Mouse (Mus musculus) MEL (cell line): ENCODE measurements around the gene Dcakd. TPM values are rescaled to one million over a fixed set of nuclear protein-coding genes. Genes with fewer than 3 reads are reported as not detected.

Experiments used
- DNase-seq: peaks from one replicate; pipeline ENCODE4 v3.0.0; 2011; ENCODE audit warnings: low read depth, low spot score
- H3K27ac ChIP-seq: 2 replicates; pipeline ENCODE4 v1.5.1; 2012; ENCODE audit warnings: low read depth, mild to moderate bottlenecking, control low read depth, low read length, moderate library complexity; ENCODE audit not compliant: control insufficient read depth
- H3K27me3 ChIP-seq, 2 experiments: fragments of 150-350 bp in 1 of 2; sonication (generic) in 1 of 2; 2 replicates each; pipeline ENCODE4 v1.6.1; 2012; ENCODE audit warnings: low read length in 2 of 2, mild to moderate bottlenecking in 2 of 2, improper control_type of control experiment in 1 of 2, moderate library complexity in 1 of 2; ENCODE audit not compliant: insufficient read depth in 2 of 2, control insufficient read depth in 1 of 2
- H3K36me3 ChIP-seq, 2 experiments: 2 replicates each; pipeline ENCODE4 v1.6.1; 2012 to 2014; ENCODE audit warnings: low read length in 2 of 2, improper control_type of control experiment in 1 of 2, inconsistent platforms in 1 of 2, mild to moderate bottlenecking in 1 of 2; ENCODE audit not compliant: insufficient read depth in 2 of 2, control insufficient read depth in 1 of 2
- H3K4me1 ChIP-seq, 2 experiments: fragments of 150-350 bp in 1 of 2; sonication (generic) in 1 of 2; 2 replicates each; pipeline ENCODE4 v1.6.1; 2012; ENCODE audit warnings: low read length in 2 of 2, improper control_type of control experiment in 1 of 2, mild to moderate bottlenecking in 1 of 2; ENCODE audit not compliant: insufficient read depth in 2 of 2, control insufficient read depth in 1 of 2
- H3K4me3 ChIP-seq, 2 experiments: fragments of 150-350 bp in 1 of 2; sonication (generic) in 1 of 2; 2 replicates each; pipeline ENCODE4 v1.5.1; 2012; ENCODE audit warnings: low read depth in 2 of 2, low read length in 2 of 2, mild to moderate bottlenecking in 2 of 2, moderate library complexity in 2 of 2, control low read depth in 1 of 2, improper control_type of control experiment in 1 of 2; ENCODE audit not compliant: control insufficient read depth in 1 of 2, insufficient read depth in 1 of 2
- H3K79me2 ChIP-seq: 2 replicates; pipeline ENCODE4 v1.6.1; 2012; ENCODE audit warnings: mild to moderate bottlenecking, low read length, moderate library complexity; ENCODE audit not compliant: control insufficient read depth, poor library complexity, insufficient read depth
- H3K9ac ChIP-seq: 2 replicates; pipeline ENCODE4 v1.6.1; 2012; ENCODE audit warnings: low read depth, mild to moderate bottlenecking, control low read depth, low read length, moderate library complexity; ENCODE audit not compliant: control insufficient read depth, poor library complexity, severe bottlenecking
- H3K9me3 ChIP-seq: fragments of 150-350 bp; sonication (generic); replicated peaks from 2 replicates; pipeline ENCODE4 v1.6.1; 2012; ENCODE audit warnings: mild to moderate bottlenecking, low read length, improper control_type of control experiment, moderate library complexity; ENCODE audit not compliant: insufficient read depth
- BHLHE40 ChIP-seq: IDR thresholded peaks from 2 replicates; pipeline ENCODE4 v1.6.1; 2012; ENCODE audit warnings: low read depth, mild to moderate bottlenecking, inconsistent platforms, low read length, improper control_type of control experiment, borderline replicate concordance
- CHD1 ChIP-seq: IDR thresholded peaks from 2 replicates; pipeline ENCODE4 v1.6.1; 2012; ENCODE audit warnings: low read depth, mild to moderate bottlenecking, inconsistent platforms, low read length, improper control_type of control experiment
- CTCF ChIP-seq, 3 experiments: IDR thresholded peaks in 2 of 3; conservative IDR thresholded peaks in 1 of 3; 2 replicates each; pipeline ENCODE4 v1.5.1; 2011 to 2012; ENCODE audit warnings: low read length in 3 of 3, low read depth in 2 of 3, mild to moderate bottlenecking in 2 of 3, improper control_type of control experiment in 1 of 3, inconsistent platforms in 1 of 3, mixed read lengths in 1 of 3, moderate library complexity in 1 of 3; ENCODE audit not compliant: control insufficient read depth in 1 of 3, insufficient read depth in 1 of 3, poor library complexity in 1 of 3, severe bottlenecking in 1 of 3
- ELF1 ChIP-seq: IDR thresholded peaks from 2 replicates; pipeline ENCODE4 v1.6.1; 2014; ENCODE audit warnings: low read depth, mild to moderate bottlenecking, inconsistent platforms, low read length, improper control_type of control experiment, moderate library complexity
- EP300 ChIP-seq, 2 experiments: IDR thresholded peaks; 2 replicates each; pipeline ENCODE4 v1.6.1; 2011; ENCODE audit warnings: improper control_type of control experiment in 2 of 2, low read length in 2 of 2, low read depth in 1 of 2, mild to moderate bottlenecking in 1 of 2
- HCFC1 ChIP-seq: IDR thresholded peaks from 2 replicates; pipeline ENCODE4 v1.6.1; 2012; ENCODE audit warnings: low read depth, mild to moderate bottlenecking, inconsistent platforms, low read length, improper control_type of control experiment, moderate library complexity
- KAT2A ChIP-seq: conservative IDR thresholded peaks from 2 replicates; pipeline ENCODE4 v1.6.1; 2012; ENCODE audit warnings: low read depth, low read length, improper control_type of control experiment, inconsistent platforms
- MAX ChIP-seq: IDR thresholded peaks from 2 replicates; pipeline ENCODE4 v1.6.1; 2011; ENCODE audit warnings: low read length, improper control_type of control experiment
- MEF2A ChIP-seq: IDR thresholded peaks from 2 replicates; pipeline ENCODE4 v1.6.1; 2014; ENCODE audit warnings: low read depth, mild to moderate bottlenecking, inconsistent platforms, low read length, improper control_type of control experiment; ENCODE audit not compliant: poor library complexity, insufficient replicate concordance, severe bottlenecking; ENCODE audit errors: extremely low read depth
- MYB ChIP-seq: IDR thresholded peaks from 2 replicates; pipeline ENCODE4 v1.6.1; 2011; ENCODE audit warnings: mild to moderate bottlenecking, low read depth, low read length, improper control_type of control experiment
- NRF1 ChIP-seq: IDR thresholded peaks from 2 replicates; pipeline ENCODE4 v1.6.1; 2014; ENCODE audit warnings: low read depth, mild to moderate bottlenecking, inconsistent platforms, low read length, improper control_type of control experiment, moderate library complexity; ENCODE audit not compliant: poor library complexity, insufficient read depth, severe bottlenecking
- POLR2A ChIP-seq, 2 experiments: IDR thresholded peaks; 2 replicates each; pipeline ENCODE4 v1.6.1; 2011 to 2012; ENCODE audit warnings: low read length in 2 of 2, mild to moderate bottlenecking in 2 of 2, control low read depth in 1 of 2, improper control_type of control experiment in 1 of 2, low read depth in 1 of 2, moderate library complexity in 1 of 2; ENCODE audit not compliant: control insufficient read depth in 1 of 2, insufficient read depth in 1 of 2, poor library complexity in 1 of 2
- POLR2AphosphoS5 ChIP-seq: IDR thresholded peaks from 2 replicates; pipeline ENCODE4 v1.6.1; 2012; ENCODE audit warnings: low read depth, borderline replicate concordance, mild to moderate bottlenecking, inconsistent platforms, low read length, moderate library complexity, mixed read lengths
- RAD21 ChIP-seq: IDR thresholded peaks from 2 replicates; pipeline ENCODE4 v1.6.1; 2011; ENCODE audit warnings: mild to moderate bottlenecking, low read depth, low read length, improper control_type of control experiment
- RCOR1 ChIP-seq: IDR thresholded peaks from 2 replicates; pipeline ENCODE4 v1.6.1; 2012; ENCODE audit warnings: low read depth, mild to moderate bottlenecking, inconsistent platforms, low read length, improper control_type of control experiment
- SMC3 ChIP-seq: IDR thresholded peaks from 2 replicates; pipeline ENCODE4 v1.6.1; 2011; ENCODE audit warnings: low read depth, low read length, improper control_type of control experiment
- UBTF ChIP-seq: IDR thresholded peaks from 2 replicates; pipeline ENCODE4 v1.6.1; 2012; ENCODE audit warnings: low read depth, mild to moderate bottlenecking, inconsistent platforms, low read length, improper control_type of control experiment, moderate library complexity, borderline replicate concordance; ENCODE audit not compliant: insufficient read depth
- USF1 ChIP-seq: IDR thresholded peaks from 2 replicates; pipeline ENCODE4 v1.6.1; 2014; ENCODE audit warnings: low read depth, mild to moderate bottlenecking, inconsistent platforms, low read length, improper control_type of control experiment, moderate library complexity
- ZKSCAN1 ChIP-seq: IDR thresholded peaks from 2 replicates; pipeline ENCODE4 v1.6.1; 2012; ENCODE audit warnings: low read depth, mild to moderate bottlenecking, inconsistent platforms, low read length, improper control_type of control experiment, moderate library complexity
- ZNF384 ChIP-seq: IDR thresholded peaks from 2 replicates; pipeline ENCODE4 v1.6.1; 2012; ENCODE audit warnings: low read depth, mild to moderate bottlenecking, inconsistent platforms, low read length, improper control_type of control experiment
- polyA plus RNA-seq, 2 experiments: library from polyadenylated mRNA; stranded (reverse) in 1 of 2; unstranded in 1 of 2; fragments of >175 nt in 1 of 2; fragments of >200 nt in 1 of 2; gene quantifications; 2 replicates each; pipeline versions ENCODE4 v1.2.1 to v1.2.4; 2012; ENCODE audit warnings: low replicate concordance in 2 of 2, low read depth in 1 of 2; ENCODE audit not compliant: insufficient read length in 2 of 2, insufficient read depth in 1 of 2, missing spikeins in 1 of 2
- total RNA-seq: library from RNA; depleted of rRNA; stranded (reverse); fragments of 300-350 nt; gene quantifications from 2 replicates; pipeline ENCODE4 v1.2.3, GENCODE M21; 2012

Gene Dcakd
- total and polyA plus RNA-seq, 3 experiments, result 15.6 to 112 (median 82.3) TPM

DNA sequence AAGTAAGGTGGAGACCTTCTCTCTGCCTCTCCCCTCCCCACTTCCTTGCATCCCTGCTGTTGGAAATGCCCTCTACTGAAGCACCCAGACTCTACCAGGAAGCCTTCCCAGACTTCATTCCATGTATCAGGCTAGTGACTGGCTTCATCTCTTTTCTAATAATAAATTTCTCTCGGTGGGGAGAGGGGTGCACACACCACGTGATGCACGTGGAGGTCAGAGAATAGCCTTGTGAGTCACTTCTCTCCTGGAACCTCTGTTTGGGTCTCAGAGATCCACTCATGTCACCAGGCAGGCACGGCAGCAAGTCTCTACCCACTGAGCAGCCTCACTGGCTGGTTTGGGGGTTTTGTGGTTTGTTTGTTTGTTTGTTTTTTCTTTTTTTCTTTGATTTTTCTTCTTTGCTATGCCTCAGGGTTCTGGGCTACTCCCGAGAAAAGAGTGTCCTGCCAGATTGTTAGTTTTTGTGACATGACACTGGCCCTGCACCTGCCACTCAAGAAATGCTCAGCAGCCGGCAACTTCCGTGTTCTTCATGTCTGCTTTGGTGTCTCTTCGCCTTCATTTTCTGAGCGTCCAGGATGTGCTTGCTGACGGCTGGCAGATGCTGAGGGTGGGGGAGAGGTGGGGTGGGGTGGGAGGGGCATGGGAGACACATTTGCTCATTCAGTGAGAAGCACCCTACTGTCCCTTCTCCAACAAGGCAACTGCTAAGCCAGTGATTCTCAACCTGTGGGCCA lies 46.8 kb downstream of the Dcakd start:
- Histone ChIP-seq H3K9me3 (no peaks in the 10 kb centered on the region), H3K4me3 (no peak overlapping the region), H3K9ac (no peak overlapping the region), H3K4me1 (no peaks in the 10 kb centered on the region), H3K36me3 (no peaks in the 10 kb centered on the region), H3K79me2 (no peaks in the 10 kb centered on the region), H3K27me3 (peaks cover 0 to 10% of the 10 kb centered on the region in 2 experiments), H3K27ac (no peak overlapping the region)
- no peak for DNase-seq
- TF ChIP-seq USF1 (no peak), ZNF384 (no peak), CHD1 (no peak), KAT2A (no peak), MYB (no peak), ELF1 (no peak), POLR2A (IDR thresholded peaks at IDR 0.05; ENCODE audit: control insufficient read depth in 1 of 2, insufficient read depth in 1 of 2, low read depth in 1 of 2, low read length in 2 of 2, poor library complexity in 1 of 2) (no peak), CTCF (IDR thresholded peaks at IDR 0.05 in 2 of 3, conservative IDR thresholded peaks at IDR 0.05 in 1 of 3; ENCODE audit: control insufficient read depth in 1 of 3, insufficient read depth in 1 of 3, low read depth in 2 of 3, low read length in 3 of 3, poor library complexity in 1 of 3, severe bottlenecking in 1 of 3) (no peak), RAD21 (no peak), RCOR1 (no peak), EP300 (IDR thresholded peaks at IDR 0.05; ENCODE audit: low read depth in 1 of 2, low read length in 2 of 2) (no peak), MAX (no peak), MEF2A (no peak), POLR2AphosphoS5 (no peak), ZKSCAN1 (no peak), UBTF (no peak), BHLHE40 (no peak), HCFC1 (no peak), NRF1 (no peak), SMC3 (no peak)
